ENCODE assay signal across 8 mouse cellular contexts in the genomic region with DNA sequence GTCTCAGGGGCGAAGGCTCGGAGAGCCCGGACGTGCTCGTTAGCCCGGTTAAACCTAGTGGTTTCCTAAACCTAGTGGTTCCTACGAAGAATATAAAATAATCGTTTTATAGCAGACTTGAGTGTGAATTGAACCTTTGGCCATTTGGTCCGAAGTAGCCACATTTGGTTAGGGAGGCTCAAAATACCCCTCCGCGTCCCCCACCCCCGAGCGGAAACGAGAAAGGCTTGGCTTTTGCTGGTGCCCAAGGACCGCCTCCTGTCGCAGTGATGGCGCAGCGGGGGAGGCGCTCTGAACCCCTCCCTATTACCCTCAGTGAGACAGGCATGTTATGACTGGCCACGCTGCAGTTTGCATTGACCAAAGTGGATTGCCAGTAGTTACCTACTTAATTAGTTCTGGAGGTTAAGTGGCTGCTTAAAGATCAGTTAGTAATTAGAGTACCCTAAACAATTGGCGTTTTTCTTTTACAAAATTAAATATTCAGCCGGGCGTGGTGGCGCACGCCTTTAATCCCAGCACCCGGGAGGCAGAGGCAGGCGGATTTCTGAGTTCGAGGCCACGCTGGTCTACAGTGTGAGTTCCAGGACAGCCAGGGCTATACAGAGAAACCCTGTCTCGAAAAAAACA. TPM values are rescaled to one million over a fixed set of nuclear protein-coding genes. Genes with fewer than 3 reads are reported as not detected.
DNase-seq lines count a peak whose midpoint lies in the region; ATAC-seq and TF ChIP-seq lines count a peak whose summit lies in the region.

No protein-coding gene starts in this region.

- H3K4me3 ChIP-seq in MEL (ENCODE audit: control insufficient read depth in 1 of 2, insufficient read depth in 1 of 2, low read depth in 2 of 2, low read length in 2 of 2), result peak overlapping the region; percentile 80 to 93
- H3K4me3 ChIP-seq in cerebellum, adult 2 months (replicated peaks; ENCODE audit: insufficient read depth, low read depth, low read length), result peak overlapping the region; percentile 83
- peak overlapping the region; percentile 68 for H3K4me3 ChIP-seq in lung, postnatal 0 days (ENCODE audit: low read depth, low read length)

- peak in 1 of 2 experiments; percentile 3; a peak in 1 of 4 replicates for TF ChIP-seq POLR2A in MEL (IDR thresholded peaks at IDR 0.05; ENCODE audit: control insufficient read depth in 1 of 2, insufficient read depth in 1 of 2, low read depth in 1 of 2, low read length in 2 of 2, poor library complexity in 1 of 2)
- TF ChIP-seq POLR2A in cerebellum, adult 2 months (IDR thresholded peaks at IDR 0.05; ENCODE audit: borderline replicate concordance, insufficient read depth, low read length), result no peak

- peak overlapping the region; percentile 99 for H3K9ac ChIP-seq in MEL (ENCODE audit: control insufficient read depth, low read depth, low read length, poor library complexity, severe bottlenecking)
- H3K9ac ChIP-seq in lung, postnatal 0 days (replicated peaks; ENCODE audit: low read depth), result peak overlapping the region; percentile 88

- TF ChIP-seq CTCF in MEL (IDR thresholded peaks at IDR 0.05 in 2 of 3, conservative IDR thresholded peaks at IDR 0.05 in 1 of 3; ENCODE audit: control insufficient read depth in 1 of 3, insufficient read depth in 1 of 3, low read depth in 2 of 3, low read length in 3 of 3, poor library complexity in 1 of 3, severe bottlenecking in 1 of 3), result no peak
- no peak for TF ChIP-seq CTCF in cerebellum, adult 2 months (IDR thresholded peaks at IDR 0.05; ENCODE audit: borderline replicate concordance, insufficient read depth, low read depth, low read length)
- no peak for TF ChIP-seq CTCF in lung, postnatal 0 days (IDR thresholded peaks at IDR 0.05)

- DNase-seq in MEL (ENCODE audit: low read depth, low spot score), result peak; percentile 88
- peak; percentile 83 to 86 for DNase-seq in cerebellum, adult 2 months
- DNase-seq in forelimb bud, embryonic 11.5 days (ENCODE audit: low read depth, low spot score), result peak; percentile 65
- DNase-seq in layer of hippocampus, adult 9-11 months, result peak; percentile 84
- DNase-seq in lung, postnatal 0 days (ENCODE audit: low spot score), result peak; percentile 91
- peak; percentile 24 for DNase-seq in ovary, postnatal 10 days (ENCODE audit: low spot score)
- peak; percentile 77 for DNase-seq in thymus, postnatal 10 days (ENCODE audit: low spot score in 2 of 2)

- H3K27me3 ChIP-seq in MEL (ENCODE audit: control insufficient read depth in 1 of 2, insufficient read depth in 2 of 2, low read length in 2 of 2), result no peaks in the 10 kb centered on the region
- H3K27me3 ChIP-seq in cerebellum, adult 2 months (ENCODE audit: control insufficient read depth, insufficient read depth, low read length), result no peaks in the 10 kb centered on the region
- H3K27me3 ChIP-seq in lung, postnatal 0 days (replicated peaks; ENCODE audit: insufficient read depth, low read length), result no peaks in the 10 kb centered on the region

- WGBS in cerebellum, adult 2 months, result under 1% methylated on average over 30 of the region's 30 CpGs
- WGBS in lung, postnatal 0 days, result under 1% methylated on average over 30 of the region's 30 CpGs

- no peaks in the 10 kb centered on the region for H3K9me3 ChIP-seq in MEL (replicated peaks; ENCODE audit: insufficient read depth, low read length)
- no peaks in the 10 kb centered on the region for H3K9me3 ChIP-seq in lung, postnatal 0 days (ENCODE audit: low read length)

- TF ChIP-seq EP300 in MEL (IDR thresholded peaks at IDR 0.05; ENCODE audit: low read depth in 1 of 2, low read length in 2 of 2), result no peak; a peak in 1 of 4 replicates
- no peak for TF ChIP-seq EP300 in lung, postnatal 0 days (IDR thresholded peaks at IDR 0.05)

- H3K27ac ChIP-seq in MEL (ENCODE audit: control insufficient read depth, low read depth, low read length), result peak overlapping the region; percentile 97
- peak overlapping the region; percentile 79 for H3K27ac ChIP-seq in cerebellum, adult 2 months (ENCODE audit: insufficient read depth, low read length)
- H3K27ac ChIP-seq in lung, postnatal 0 days (ENCODE audit: low read length), result peak overlapping the region; percentile 99

- peaks cover 9 to 13% of the 10 kb centered on the region in 2 experiments for H3K4me1 ChIP-seq in MEL (ENCODE audit: control insufficient read depth in 1 of 2, insufficient read depth in 2 of 2, low read length in 2 of 2)
- peaks cover 5% of the 10 kb centered on the region; the same call in 1 of the 2 replicates for H3K4me1 ChIP-seq in cerebellum, adult 2 months (ENCODE audit: control insufficient read depth, insufficient read depth, low read length)
- H3K4me1 ChIP-seq in lung, postnatal 0 days (ENCODE audit: insufficient read depth, low read depth, low read length), result peaks cover 11% of the 10 kb centered on the region

- H3K79me2 ChIP-seq in MEL (ENCODE audit: control insufficient read depth, insufficient read depth, low read length, poor library complexity), result peaks cover 33% of the 10 kb centered on the region

- TF ChIP-seq RAD21 in MEL (IDR thresholded peaks at IDR 0.05; ENCODE audit: low read depth, low read length), result no peak

- peak overlapping the region; percentile 81 for H3K4me2 ChIP-seq in lung, postnatal 0 days (replicated peaks; ENCODE audit: low read depth, low read length)

- ATAC-seq in hematopoietic stem cell, adult 5-6 weeks (replicated peaks in 1 of 2; ENCODE audit: insufficient read depth in 1 of 2, low FRiP score in 2 of 2, low TSS enrichment in 1 of 2, low read depth in 1 of 2, poor library complexity in 2 of 2, severe bottlenecking in 2 of 2), result peak; percentile 39 to 55; a peak in 3 of 4 replicates
- ATAC-seq in lung, postnatal 0 days, result peak; percentile 58

- H3K36me3 ChIP-seq in MEL (ENCODE audit: control insufficient read depth in 1 of 2, insufficient read depth in 2 of 2, low read length in 2 of 2), result peaks cover 25 to 32% of the 10 kb centered on the region in 2 experiments
- peaks cover 21% of the 10 kb centered on the region; the same call in 1 of the 2 replicates for H3K36me3 ChIP-seq in lung, postnatal 0 days (ENCODE audit: insufficient read depth, low read length)

TF ChIP-seq in MEL, 35 proteins besides CTCF, POLR2A, EP300 and RAD21:
- peak; percentile 33 for TF ChIP-seq SIN3A (IDR thresholded peaks at IDR 0.05; ENCODE audit: low read length)
- no peak for TF ChIP-seq CHD2 (IDR thresholded peaks at IDR 0.05; ENCODE audit: low read length)
- TF ChIP-seq CHD1 (IDR thresholded peaks at IDR 0.05; ENCODE audit: low read depth, low read length), result peak; percentile 75; the same call in 1 of the 2 replicates
- peak; percentile 68; the same call in 1 of the 2 replicates for TF ChIP-seq MYC (IDR thresholded peaks at IDR 0.05; ENCODE audit: low read depth, low read length)
- TF ChIP-seq HCFC1 (IDR thresholded peaks at IDR 0.05; ENCODE audit: low read depth, low read length), result peak; percentile 38; the same call in 1 of the 2 replicates
- TF ChIP-seq JUND (IDR thresholded peaks at IDR 0.05; ENCODE audit: low read depth, low read length), result no peak
- TF ChIP-seq MAX (IDR thresholded peaks at IDR 0.05; ENCODE audit: low read length), result no peak
- no peak for TF ChIP-seq USF2 (IDR thresholded peaks at IDR 0.05; ENCODE audit: borderline replicate concordance in 1 of 2, insufficient read depth in 1 of 2, low read depth in 1 of 2, low read length in 2 of 2)
- no peak for TF ChIP-seq MAZ (IDR thresholded peaks at IDR 0.05; ENCODE audit: low read depth, low read length)
- 0 out of 2 replicates have a peak, but pooled peaks have one; percentile 3 for TF ChIP-seq TCF12 (IDR thresholded peaks at IDR 0.05; ENCODE audit: low read depth, low read length)

RNA-seq across cellular contexts. Expression of a gene that starts 1.3 kb away (rescaled TPM):
- 7,288 and 8,303 TPM in 2 replicates for total RNA-seq in MEL (2012; rRNA removed)
- polyA plus RNA-seq in MEL (2012; ENCODE audit: insufficient read depth in 1 of 2, insufficient read length in 2 of 2, low read depth in 1 of 2, low replicate concordance in 2 of 2, missing spikeins in 1 of 2), result 1,000 to 10,000 TPM in 1 of 2 experiments, not detected in 1; 3,662 TPM
- polyA plus RNA-seq in cerebellum, adult 2 months (2012; rRNA removed), result 2,288 and 2,321 TPM in 2 replicates
- 1,374 and 1,758 TPM in 2 replicates for total RNA-seq in hematopoietic stem cell, adult 5-6 weeks (2017)
- 3,011 and 3,180 TPM in 2 replicates for polyA plus RNA-seq in lung, postnatal 0 days (2015; fragmentation: Nextera tagmentation; extraction: Ambion mirVana)

RNA-seq across cellular contexts. Expression of a gene that starts 27.6 kb away (rescaled TPM):
- total RNA-seq in MEL (2012; rRNA removed), result 12.3 and 12.8 TPM in 2 replicates
- polyA plus RNA-seq in MEL (2012; ENCODE audit: insufficient read depth in 1 of 2, insufficient read length in 2 of 2, low read depth in 1 of 2, low replicate concordance in 2 of 2, missing spikeins in 1 of 2), result 10 to 100 TPM; 35.5 to 90.3 TPM
- 90.4 and 92.2 TPM in 2 replicates for polyA plus RNA-seq in cerebellum, adult 2 months (2012; rRNA removed)
- total RNA-seq in hematopoietic stem cell, adult 5-6 weeks (2017), result 11.1 and 14.8 TPM in 2 replicates
- polyA plus RNA-seq in lung, postnatal 0 days (2015; fragmentation: Nextera tagmentation; extraction: Ambion mirVana), result 8.6 and 8.7 TPM in 2 replicates

RNA-seq across cellular contexts. Expression of a gene that starts 27.7 kb away (rescaled TPM):
- 70.6 and 97.2 TPM in 2 replicates for total RNA-seq in MEL (2012; rRNA removed)
- 100 to 1,000 TPM in 1 of 2 experiments, not detected in 1; 159 TPM for polyA plus RNA-seq in MEL (2012; ENCODE audit: insufficient read depth in 1 of 2, insufficient read length in 2 of 2, low read depth in 1 of 2, low replicate concordance in 2 of 2, missing spikeins in 1 of 2)
- 106 and 107 TPM in 2 replicates for polyA plus RNA-seq in cerebellum, adult 2 months (2012; rRNA removed)
- total RNA-seq in hematopoietic stem cell, adult 5-6 weeks (2017), result 138 and 152 TPM in 2 replicates
- polyA plus RNA-seq in lung, postnatal 0 days (2015; fragmentation: Nextera tagmentation; extraction: Ambion mirVana), result 259 and 268 TPM in 2 replicates

RNA-seq across cellular contexts. Expression of a gene that starts 59.2 kb away (rescaled TPM):
- total RNA-seq in MEL (2012; rRNA removed), result 29.3 and 33.9 TPM in 2 replicates
- 10 to 100 TPM; 23.1 to 32.7 TPM for polyA plus RNA-seq in MEL (2012; ENCODE audit: insufficient read depth in 1 of 2, insufficient read length in 2 of 2, low read depth in 1 of 2, low replicate concordance in 2 of 2, missing spikeins in 1 of 2)
- 76.9 and 81.9 TPM in 2 replicates for polyA plus RNA-seq in cerebellum, adult 2 months (2012; rRNA removed)
- total RNA-seq in hematopoietic stem cell, adult 5-6 weeks (2017), result 75.8 and 78.8 TPM in 2 replicates
- 21.4 and 25.5 TPM in 2 replicates for polyA plus RNA-seq in lung, postnatal 0 days (2015; fragmentation: Nextera tagmentation; extraction: Ambion mirVana)

Comparison
In these comparisons a context has a peak if more than half of its experiments do, and no peak if none do; other contexts are left out.
1. Peak in every context shown above with its lines: DNase-seq, ATAC-seq, H3K4me3 ChIP-seq and H3K27ac ChIP-seq.
2. DNase-seq: peak in every context shown above with its lines; median percentile 91 in lung, postnatal 0 days; 88 in MEL; 84 in cerebellum, adult 2 months; 84 in layer of hippocampus, adult 9-11 months; 77 in thymus, postnatal 10 days; 65 in forelimb bud, embryonic 11.5 days; 24 in ovary, postnatal 10 days.